Mouse (Mus musculus): ENCODE results near the gene Itsn2. TPM values are rescaled to one million over a fixed set of nuclear protein-coding genes. Genes with fewer than 3 reads are reported as not detected.

The Itsn2 gene
- polyA plus RNA-seq, 1 experiment from 2014 or later, result 33.3 TPM

DNA sequence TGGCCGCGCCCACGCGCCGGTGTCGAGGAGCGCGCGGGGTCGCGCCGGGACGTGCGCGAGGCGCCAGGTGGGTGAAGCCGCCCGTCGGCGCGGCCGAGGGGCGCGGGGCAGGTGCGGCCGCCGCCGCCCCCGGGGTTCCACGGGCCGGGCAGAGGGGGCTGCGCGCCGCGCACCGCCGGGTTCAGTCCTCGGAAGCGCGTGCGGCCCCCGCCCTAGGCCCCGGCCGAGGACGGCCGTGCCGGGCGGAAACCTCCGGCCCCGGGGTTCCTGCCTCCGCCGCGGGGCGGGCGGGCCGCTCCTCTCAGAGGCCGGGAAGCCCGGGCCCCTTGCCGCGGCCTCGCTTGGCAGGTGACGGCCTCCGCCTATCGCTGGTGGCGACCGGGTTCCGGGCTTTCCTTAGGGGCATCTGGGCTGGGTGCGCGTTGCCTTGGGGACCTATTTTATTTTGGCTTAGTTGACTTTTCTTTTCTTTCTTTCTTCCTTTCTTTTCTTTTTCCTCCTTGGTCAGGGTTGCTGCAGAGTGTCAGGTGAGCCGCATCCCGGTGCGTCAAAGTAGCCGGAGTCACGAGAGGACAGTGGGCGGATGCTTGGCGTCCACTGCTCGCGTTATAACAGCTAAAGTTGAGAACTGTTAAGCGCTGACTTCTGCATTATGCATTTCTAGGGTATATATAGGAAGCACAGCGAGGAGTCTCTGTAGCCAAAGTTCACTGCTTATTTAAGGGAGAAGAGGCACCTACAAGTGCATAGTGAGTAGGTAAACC lies 910 bp downstream of the Itsn2 start:
- peak; percentile 85 for ATAC-seq (ENCODE audit: low FRiP score, low TSS enrichment)
- Histone ChIP-seq H3K4me2 (replicated peaks; ENCODE audit: low read depth, low read length) (peak overlapping the region; percentile 82), H3K9ac (replicated peaks; ENCODE audit: low read length) (peak overlapping the region; percentile 94), H3K4me1 (ENCODE audit: insufficient read depth, low read length) (peaks cover 13% of the 10 kb centered on the region), H3K36me3 (ENCODE audit: insufficient read depth, low read length) (no peaks in the 10 kb centered on the region), H3K9me3 (ENCODE audit: low read length) (no peaks in the 10 kb centered on the region), H3K27ac (ENCODE audit: low read length) (peak overlapping the region; percentile 79), H3K4me3 (ENCODE audit: low read length) (peak overlapping the region; percentile 87), H3K27me3 (ENCODE audit: insufficient read depth, low read length) (no peaks in the 10 kb centered on the region)
- under 1% methylated on average over 30 of the region's 80 CpGs for WGBS

DNA sequence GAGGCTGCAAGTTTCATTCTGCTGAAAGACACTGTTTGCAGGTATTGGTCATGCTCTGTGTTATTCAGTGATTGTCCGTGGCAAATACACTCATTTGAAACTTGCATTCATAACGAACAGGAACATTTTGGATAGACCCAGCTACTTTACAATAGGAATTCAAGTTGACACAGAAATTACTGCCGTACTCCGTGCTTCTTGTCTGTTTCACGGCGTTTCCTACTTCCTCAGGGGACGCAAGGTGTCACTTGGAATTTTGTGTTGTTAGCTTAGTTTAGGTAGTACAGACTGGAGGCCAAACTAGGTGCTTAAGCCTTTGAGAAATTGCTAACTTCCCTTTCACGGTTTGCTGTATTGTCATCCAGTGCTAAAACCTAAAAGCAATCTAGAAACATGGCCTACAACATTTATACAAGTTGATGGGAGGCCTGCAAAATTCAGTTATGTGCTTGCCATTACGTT lies 1.5 kb downstream of the Itsn2 start:
- H3K4me3 ChIP-seq (ENCODE audit: low read length), result peak overlapping the region; percentile 87
- ATAC-seq (ENCODE audit: low FRiP score, low TSS enrichment), result no peak
- H3K27me3 ChIP-seq (ENCODE audit: insufficient read depth, low read length), result no peaks in the 10 kb centered on the region
- no peak overlapping the region for H3K27ac ChIP-seq (ENCODE audit: low read length)
- H3K4me1 ChIP-seq (ENCODE audit: insufficient read depth, low read length), result peaks cover 17% of the 10 kb centered on the region
- H3K4me2 ChIP-seq (replicated peaks; ENCODE audit: low read depth, low read length), result peak overlapping the region; percentile 82
- WGBS, result 55% methylated on average over 9 of the region's 9 CpGs
- H3K36me3 ChIP-seq (ENCODE audit: insufficient read depth, low read length), result no peaks in the 10 kb centered on the region
- no peaks in the 10 kb centered on the region for H3K9me3 ChIP-seq (ENCODE audit: low read length)
- peak overlapping the region; percentile 94 for H3K9ac ChIP-seq (replicated peaks; ENCODE audit: low read length)

DNA sequence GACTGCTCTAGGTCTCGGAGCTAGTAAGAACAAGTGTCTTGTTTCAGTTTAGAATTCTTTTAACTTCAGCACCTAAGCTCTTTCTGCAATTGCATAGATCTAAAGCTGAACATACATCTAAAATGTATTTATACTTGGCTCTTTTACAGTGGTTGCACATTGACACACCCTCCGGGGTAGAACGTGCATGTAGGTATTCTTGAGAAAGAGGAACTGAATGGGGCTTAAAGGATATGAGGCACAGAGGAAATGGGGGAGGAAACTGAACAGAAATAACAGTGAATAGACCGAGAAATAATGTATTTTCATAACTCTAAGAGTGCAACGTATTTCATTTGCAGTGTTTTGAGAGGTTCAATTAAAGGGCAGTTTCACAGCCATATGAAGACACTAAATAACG lies 2.6 kb downstream of the Itsn2 start:
- ATAC-seq (ENCODE audit: low FRiP score, low TSS enrichment), result no peak

DNA sequence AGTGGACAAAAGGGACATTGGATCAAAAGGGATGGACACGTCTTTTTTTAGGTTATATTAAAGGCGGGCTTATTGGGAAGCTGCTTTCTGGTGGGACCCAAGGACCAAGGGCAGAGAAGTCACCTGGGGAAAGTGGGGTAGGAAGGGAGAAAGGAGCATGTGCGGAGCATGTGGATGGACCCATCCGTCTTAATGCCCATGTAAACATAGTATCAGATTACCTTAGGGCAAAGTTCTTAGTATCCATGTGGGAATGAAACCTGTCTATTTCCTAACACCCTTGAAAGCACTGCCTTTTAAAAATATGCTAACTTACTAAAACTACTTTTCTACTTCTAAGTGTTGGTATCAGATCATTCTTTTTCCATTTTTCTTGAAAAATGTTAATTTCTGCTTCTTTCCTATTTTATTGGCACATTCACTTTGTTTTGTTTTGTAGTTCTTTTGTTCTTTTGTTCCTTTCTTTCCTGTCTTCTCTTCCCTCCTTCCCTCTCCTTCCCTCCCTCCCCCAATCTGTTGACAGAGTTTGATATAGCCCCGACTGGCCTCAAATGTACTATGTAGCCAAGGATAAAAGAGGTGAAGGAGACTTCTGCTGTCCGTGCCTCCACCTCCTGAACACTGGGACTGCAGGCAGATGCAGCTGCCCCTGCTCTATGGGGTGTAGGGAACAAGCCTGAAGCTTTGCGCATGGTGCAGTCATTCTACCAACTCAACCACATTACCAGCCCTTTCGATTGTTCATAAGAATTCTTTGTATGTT lies 6.4 kb downstream of the Itsn2 start:
- 51% methylated on average over 8 of the region's 8 CpGs for WGBS
- H3K4me2 ChIP-seq (replicated peaks; ENCODE audit: low read depth, low read length), result no peak overlapping the region

More for the DNA sequence above, 2.6 kb downstream of the Itsn2 start:
- Histone ChIP-seq H3K9me3 (ENCODE audit: low read length) (no peaks in the 10 kb centered on the region), H3K4me2 (replicated peaks; ENCODE audit: low read depth, low read length) (peak overlapping the region; percentile 31; the same call in 1 of the 2 replicates), H3K4me3 (ENCODE audit: low read length) (no peak overlapping the region), H3K36me3 (ENCODE audit: insufficient read depth, low read length) (no peaks in the 10 kb centered on the region), H3K4me1 (ENCODE audit: insufficient read depth, low read length) (peaks cover 21% of the 10 kb centered on the region), H3K27ac (ENCODE audit: low read length) (no peak overlapping the region), H3K9ac (replicated peaks; ENCODE audit: low read length) (no peak overlapping the region), H3K27me3 (ENCODE audit: insufficient read depth, low read length) (no peaks in the 10 kb centered on the region)
- WGBS, result 55% methylated on average over 6 of the region's 6 CpGs

DNA sequence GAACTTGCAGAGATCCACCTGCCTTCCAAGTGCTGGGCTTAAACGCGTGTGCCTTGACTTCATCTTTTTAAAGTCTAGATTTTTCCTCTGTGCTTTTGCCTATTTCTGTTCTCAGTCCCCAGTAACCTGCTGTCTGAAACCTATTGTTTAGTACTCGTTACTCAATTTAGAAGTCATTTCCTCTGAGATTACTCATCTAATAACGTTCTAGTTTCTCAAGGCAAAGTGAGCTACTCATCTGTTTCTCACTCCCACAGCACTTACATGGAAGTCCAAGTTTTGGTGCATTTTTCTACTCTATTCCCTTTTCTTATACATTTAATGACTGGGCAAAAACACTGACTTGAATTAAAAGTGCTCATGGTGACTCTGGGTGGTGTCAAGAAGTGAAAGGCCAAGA lies 7.3 kb downstream of the Itsn2 start:
- Histone ChIP-seq H3K4me1 (ENCODE audit: insufficient read depth, low read length) (peaks cover 16% of the 10 kb centered on the region), H3K27me3 (ENCODE audit: insufficient read depth, low read length) (no peaks in the 10 kb centered on the region), H3K9ac (replicated peaks; ENCODE audit: low read length) (no peak overlapping the region), H3K36me3 (ENCODE audit: insufficient read depth, low read length) (no peaks in the 10 kb centered on the region), H3K4me2 (replicated peaks; ENCODE audit: low read depth, low read length) (no peak overlapping the region), H3K9me3 (ENCODE audit: low read length) (no peaks in the 10 kb centered on the region), H3K4me3 (ENCODE audit: low read length) (no peak overlapping the region), H3K27ac (ENCODE audit: low read length) (no peak overlapping the region)
- no peak for ATAC-seq (ENCODE audit: low FRiP score, low TSS enrichment)
- 62% methylated on average over 4 of the region's 4 CpGs for WGBS

More for the DNA sequence above, 6.4 kb downstream of the Itsn2 start:
- H3K27me3 ChIP-seq (ENCODE audit: insufficient read depth, low read length), result no peaks in the 10 kb centered on the region
- no peaks in the 10 kb centered on the region for H3K36me3 ChIP-seq (ENCODE audit: insufficient read depth, low read length)
- H3K9ac ChIP-seq (replicated peaks; ENCODE audit: low read length), result no peak overlapping the region
- H3K27ac ChIP-seq (ENCODE audit: low read length), result no peak overlapping the region
- peaks cover 20% of the 10 kb centered on the region for H3K4me1 ChIP-seq (ENCODE audit: insufficient read depth, low read length)
- no peaks in the 10 kb centered on the region for H3K9me3 ChIP-seq (ENCODE audit: low read length)
- ATAC-seq (ENCODE audit: low FRiP score, low TSS enrichment), result no peak
- H3K4me3 ChIP-seq (ENCODE audit: low read length), result no peak overlapping the region

DNA sequence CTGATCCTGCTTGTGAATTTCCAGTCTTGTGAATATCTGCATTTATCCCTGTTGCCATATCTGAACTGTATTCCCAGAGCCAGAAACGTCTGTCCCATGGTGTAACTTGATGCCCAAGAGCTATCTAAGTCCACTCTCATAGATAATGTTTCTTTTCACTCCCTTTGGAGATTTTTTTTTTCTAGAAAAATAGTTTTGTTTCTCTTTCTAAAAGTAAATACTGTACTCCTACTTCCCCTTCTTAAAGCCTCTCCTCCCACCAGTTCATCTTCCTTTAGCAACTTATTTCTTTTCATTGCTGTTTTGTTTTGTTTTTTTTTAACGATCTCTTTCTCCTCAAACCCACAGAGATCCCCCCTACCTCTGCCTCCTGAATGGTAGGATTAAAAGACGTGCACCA lies 14.2 kb downstream of the Itsn2 start:
- H3K4me2 ChIP-seq (replicated peaks; ENCODE audit: low read depth, low read length), result no peak overlapping the region
- H3K4me1 ChIP-seq (ENCODE audit: insufficient read depth, low read length), result peaks cover 5% of the 10 kb centered on the region; the same call in 1 of the 2 replicates

DNA sequence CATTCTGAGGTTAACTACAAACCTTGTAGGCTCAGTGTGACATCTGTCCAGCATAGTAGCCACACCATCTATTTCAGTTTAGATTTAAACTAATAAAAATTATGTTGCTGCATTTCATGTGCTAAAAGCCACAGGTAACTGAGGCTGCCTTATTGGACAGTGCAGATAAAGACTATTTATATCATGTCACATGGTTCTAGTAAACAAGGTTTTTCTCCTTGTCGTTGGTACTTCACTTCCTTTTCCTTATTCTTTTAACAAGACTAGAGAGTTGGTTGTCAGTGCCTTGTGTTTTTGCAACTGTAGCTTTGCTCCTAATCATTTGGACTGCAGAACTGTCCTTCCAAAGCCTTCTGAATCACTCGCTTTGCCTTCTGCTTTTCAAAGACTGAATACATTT lies 22.3 kb downstream of the Itsn2 start:
- no peak overlapping the region for H3K27ac ChIP-seq (ENCODE audit: low read length)
- no peak for ATAC-seq (ENCODE audit: low FRiP score, low TSS enrichment)
- H3K4me1 ChIP-seq (ENCODE audit: insufficient read depth, low read length), result no peaks in the 10 kb centered on the region
- no peaks in the 10 kb centered on the region for H3K27me3 ChIP-seq (ENCODE audit: insufficient read depth, low read length)
- H3K36me3 ChIP-seq (ENCODE audit: insufficient read depth, low read length), result no peaks in the 10 kb centered on the region
- no peaks in the 10 kb centered on the region for H3K9me3 ChIP-seq (ENCODE audit: low read length)
- WGBS, result 71% methylated on average over 2 of the region's 2 CpGs
- no peak overlapping the region for H3K9ac ChIP-seq (replicated peaks; ENCODE audit: low read length)
- no peak overlapping the region for H3K4me3 ChIP-seq (ENCODE audit: low read length)
- no peak overlapping the region for H3K4me2 ChIP-seq (replicated peaks; ENCODE audit: low read depth, low read length)

More for the DNA sequence above, 14.2 kb downstream of the Itsn2 start:
- no peak overlapping the region for H3K27ac ChIP-seq (ENCODE audit: low read length)
- no peaks in the 10 kb centered on the region for H3K9me3 ChIP-seq (ENCODE audit: low read length)
- H3K4me3 ChIP-seq (ENCODE audit: low read length), result no peak overlapping the region
- H3K27me3 ChIP-seq (ENCODE audit: insufficient read depth, low read length), result no peaks in the 10 kb centered on the region
- 32% methylated on average over 3 of the region's 3 CpGs for whole genome bisulfite sequencing
- ATAC-seq (ENCODE audit: low FRiP score, low TSS enrichment), result no peak
- H3K9ac ChIP-seq (replicated peaks; ENCODE audit: low read length), result no peak overlapping the region
- H3K36me3 ChIP-seq (ENCODE audit: insufficient read depth, low read length), result no peaks in the 10 kb centered on the region

DNA sequence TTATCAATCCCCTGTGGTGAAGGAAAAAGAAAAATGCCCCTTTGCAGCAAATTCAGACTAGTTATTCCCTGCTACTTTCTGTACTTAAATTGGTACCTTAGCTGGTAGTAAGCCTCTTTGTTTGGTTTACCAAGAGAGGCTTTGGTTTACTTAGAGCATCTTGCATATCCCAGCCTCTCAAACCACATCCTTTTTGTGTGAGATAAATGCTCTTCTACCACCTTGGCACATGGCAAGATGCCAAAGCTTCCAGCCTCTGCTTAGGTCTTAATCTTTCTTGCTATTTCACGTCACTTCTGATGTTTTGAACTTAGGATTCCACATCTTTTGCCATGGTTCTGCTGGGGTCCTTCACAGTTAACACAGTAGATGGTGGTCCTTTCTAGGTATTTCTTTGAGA lies 31.8 kb downstream of the Itsn2 start:
- Histone ChIP-seq H3K27ac (ENCODE audit: low read length) (no peak overlapping the region), H3K9me3 (ENCODE audit: low read length) (no peaks in the 10 kb centered on the region), H3K9ac (replicated peaks; ENCODE audit: low read length) (no peak overlapping the region), H3K4me2 (replicated peaks; ENCODE audit: low read depth, low read length) (no peak overlapping the region), H3K27me3 (ENCODE audit: insufficient read depth, low read length) (no peaks in the 10 kb centered on the region), H3K4me1 (ENCODE audit: insufficient read depth, low read length) (no peaks in the 10 kb centered on the region), H3K4me3 (ENCODE audit: low read length) (no peak overlapping the region), H3K36me3 (ENCODE audit: insufficient read depth, low read length) (0 out of 2 replicates have a peak, but pooled peaks cover 4% of the 10 kb centered on the region)
- 88% methylated on average over 1 of the region's 1 CpGs for WGBS
- ATAC-seq (ENCODE audit: low FRiP score, low TSS enrichment), result no peak

DNA sequence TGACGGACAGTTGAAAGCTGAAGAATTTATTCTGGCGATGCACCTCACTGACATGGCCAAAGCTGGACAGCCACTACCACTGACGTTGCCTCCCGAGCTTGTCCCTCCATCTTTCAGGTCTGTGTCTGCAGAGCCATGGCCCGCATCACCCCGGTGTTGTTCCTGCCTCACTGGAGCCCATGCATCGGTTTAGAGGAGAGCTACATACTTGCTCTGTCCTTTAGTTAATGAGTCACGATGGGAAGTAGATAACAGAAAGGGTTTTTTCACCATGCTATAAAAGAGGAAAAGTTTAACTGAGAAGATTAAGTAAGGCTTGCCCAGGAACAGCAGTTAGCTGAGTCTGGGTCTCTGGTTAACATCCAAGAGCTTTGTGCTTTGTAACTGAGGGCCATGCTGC lies 40.5 kb downstream of the Itsn2 start:
- Histone ChIP-seq H3K9me3 (ENCODE audit: low read length) (no peaks in the 10 kb centered on the region), H3K4me3 (ENCODE audit: low read length) (no peak overlapping the region), H3K4me2 (replicated peaks; ENCODE audit: low read depth, low read length) (no peak overlapping the region), H3K27ac (ENCODE audit: low read length) (no peak overlapping the region), H3K4me1 (ENCODE audit: insufficient read depth, low read length) (no peaks in the 10 kb centered on the region), H3K27me3 (ENCODE audit: insufficient read depth, low read length) (no peaks in the 10 kb centered on the region), H3K36me3 (ENCODE audit: insufficient read depth, low read length) (peaks cover 47% of the 10 kb centered on the region), H3K9ac (replicated peaks; ENCODE audit: low read length) (no peak overlapping the region)
- 84% methylated on average over 8 of the region's 8 CpGs for WGBS
- no peak for ATAC-seq (ENCODE audit: low FRiP score, low TSS enrichment)

DNA sequence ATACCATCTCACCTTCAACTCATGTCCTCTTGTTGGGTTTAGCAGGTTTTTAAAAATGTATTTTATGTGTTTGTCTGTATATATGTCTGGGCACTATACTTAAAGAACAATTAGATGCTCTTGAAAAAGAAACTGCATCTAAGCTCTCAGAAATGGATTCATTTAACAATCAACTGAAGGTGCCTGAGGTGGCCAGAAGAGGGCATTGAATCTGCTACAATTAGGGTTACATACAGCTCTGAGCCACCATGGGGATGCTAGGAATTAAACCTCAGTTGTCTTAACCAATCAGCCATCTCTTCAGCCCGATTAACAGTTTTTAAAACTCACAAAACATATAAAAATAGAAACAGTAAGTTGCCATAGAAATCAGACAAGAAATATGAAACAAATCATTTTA lies 46.0 kb downstream of the Itsn2 start:
- no peak overlapping the region for H3K4me2 ChIP-seq (replicated peaks; ENCODE audit: low read depth, low read length)
- H3K27me3 ChIP-seq (ENCODE audit: insufficient read depth, low read length), result no peaks in the 10 kb centered on the region
- H3K27ac ChIP-seq (ENCODE audit: low read length), result no peak overlapping the region
- H3K9me3 ChIP-seq (ENCODE audit: low read length), result no peaks in the 10 kb centered on the region
- no peaks in the 10 kb centered on the region for H3K4me1 ChIP-seq (ENCODE audit: insufficient read depth, low read length)
- H3K9ac ChIP-seq (replicated peaks; ENCODE audit: low read length), result no peak overlapping the region
- ATAC-seq (ENCODE audit: low FRiP score, low TSS enrichment), result no peak
- no peak overlapping the region for H3K4me3 ChIP-seq (ENCODE audit: low read length)
- peaks cover 45% of the 10 kb centered on the region for H3K36me3 ChIP-seq (ENCODE audit: insufficient read depth, low read length)
- 97% methylated on average over 1 of the region's 1 CpGs for WGBS

Data from kidney, embryonic 16.5 days (tissue).